Mouse (Mus musculus): ENCODE results near the gene Thumpd2. TPM values are rescaled to one million over a fixed set of nuclear protein-coding genes. Genes with fewer than 3 reads are reported as not detected.

The Thumpd2 gene
- polyA plus RNA-seq, 1 experiment from 2014 or later, result 15.8 TPM

DNA sequence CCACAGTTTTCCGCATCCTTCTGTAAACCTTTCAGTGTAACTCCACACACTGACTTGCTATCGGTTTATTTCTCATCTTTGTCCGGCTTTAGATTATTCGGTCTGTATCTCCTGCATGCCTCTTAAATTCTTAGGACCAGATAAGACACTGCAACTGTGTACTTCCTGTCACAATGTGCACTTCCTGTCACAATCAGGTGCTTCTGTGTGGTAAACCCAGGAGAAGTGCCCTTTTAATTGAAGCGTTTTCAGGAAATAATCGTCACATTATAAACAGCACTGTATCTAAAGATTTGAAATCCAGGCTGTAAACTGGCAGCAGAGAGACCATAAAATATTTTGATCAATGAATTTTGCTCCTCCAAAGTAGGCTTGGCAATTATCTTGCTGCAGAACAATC, 19.8 kb downstream of the Thumpd2 start:
- Histone ChIP-seq H3K36me3 (ENCODE audit: control insufficient read depth, insufficient read depth, low read length) (0 out of 2 replicates have a peak, but pooled peaks cover 5% of the 10 kb centered on the region), H3K27me3 (replicated peaks; ENCODE audit: control insufficient read depth, insufficient read depth, low read length) (no peaks in the 10 kb centered on the region), H3K9ac (ENCODE audit: low read depth, low read length) (no peak overlapping the region), H3K4me1 (replicated peaks; ENCODE audit: control insufficient read depth, insufficient read depth, low read length) (peaks cover 4% of the 10 kb centered on the region), H3K27ac (ENCODE audit: low read depth, low read length) (no peak overlapping the region), H3K4me3 (ENCODE audit: low read depth, low read length) (no peak overlapping the region), H3K9me3 (ENCODE audit: control insufficient read depth, low read length) (no peaks in the 10 kb centered on the region), H3K4me2 (no peak overlapping the region)
- DNase-seq (ENCODE audit: low spot score) (no peak), ATAC-seq (replicated peaks; ENCODE audit: low FRiP score) (no peak)
- WGBS, result 82% methylated on average over 6 of the region's 6 CpGs

DNA sequence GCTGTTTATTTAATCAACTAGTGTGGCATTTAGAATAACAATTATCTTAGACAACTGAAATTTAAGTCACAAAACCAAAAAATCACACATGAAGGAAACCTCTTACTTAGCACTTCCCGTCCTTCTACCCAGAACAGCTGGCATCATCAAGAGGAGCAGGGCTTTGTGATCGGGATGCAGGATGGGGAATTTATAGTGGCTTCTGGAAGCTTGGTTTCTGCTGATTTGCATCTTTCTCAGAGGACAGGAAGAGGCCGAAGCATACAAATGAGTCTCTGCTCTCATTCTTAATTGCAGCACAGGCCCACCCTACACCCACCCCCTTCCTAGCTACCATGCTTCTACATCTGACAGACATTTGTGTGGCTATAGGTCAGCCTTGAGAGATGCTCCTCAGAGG, 20.5 kb downstream of the Thumpd2 start:
- H3K4me3 ChIP-seq (ENCODE audit: low read depth, low read length), result no peak overlapping the region
- no peaks in the 10 kb centered on the region for H3K27me3 ChIP-seq (replicated peaks; ENCODE audit: control insufficient read depth, insufficient read depth, low read length)
- H3K9me3 ChIP-seq (ENCODE audit: control insufficient read depth, low read length), result no peaks in the 10 kb centered on the region
- DNase-seq (ENCODE audit: low spot score), result no peak
- H3K4me1 ChIP-seq (replicated peaks; ENCODE audit: control insufficient read depth, insufficient read depth, low read length), result peaks cover 4% of the 10 kb centered on the region
- no peak for ATAC-seq (replicated peaks; ENCODE audit: low FRiP score)
- no peak overlapping the region for H3K4me2 ChIP-seq
- 0 out of 2 replicates have a peak, but pooled peaks cover 7% of the 10 kb centered on the region for H3K36me3 ChIP-seq (ENCODE audit: control insufficient read depth, insufficient read depth, low read length)
- WGBS, result 90% methylated on average over 3 of the region's 3 CpGs
- H3K27ac ChIP-seq (ENCODE audit: low read depth, low read length), result no peak overlapping the region
- H3K9ac ChIP-seq (ENCODE audit: low read depth, low read length), result no peak overlapping the region

- ATAC-seq (replicated peaks; ENCODE audit: low FRiP score) (peak; percentile 73), DNase-seq (ENCODE audit: low spot score) (no peak)
- Histone ChIP-seq H3K4me1 (replicated peaks; ENCODE audit: control insufficient read depth, insufficient read depth, low read length) (peaks cover 8% of the 10 kb centered on the region), H3K27ac (ENCODE audit: low read depth, low read length) (no peak overlapping the region), H3K4me3 (ENCODE audit: low read depth, low read length) (no peak overlapping the region), H3K27me3 (replicated peaks; ENCODE audit: control insufficient read depth, insufficient read depth, low read length) (no peaks in the 10 kb centered on the region), H3K9me3 (ENCODE audit: control insufficient read depth, low read length) (no peaks in the 10 kb centered on the region), H3K9ac (ENCODE audit: low read depth, low read length) (no peak overlapping the region), H3K36me3 (ENCODE audit: control insufficient read depth, insufficient read depth, low read length) (peaks cover 16% of the 10 kb centered on the region; the same call in 1 of the 2 replicates), H3K4me2 (no peak overlapping the region)
- WGBS, result 41% methylated on average over 2 of the region's 2 CpGs
These were observed 23.2 kb downstream of the Thumpd2 start for GRCm38 (mm10) chr17:81041662-81042061.

DNA sequence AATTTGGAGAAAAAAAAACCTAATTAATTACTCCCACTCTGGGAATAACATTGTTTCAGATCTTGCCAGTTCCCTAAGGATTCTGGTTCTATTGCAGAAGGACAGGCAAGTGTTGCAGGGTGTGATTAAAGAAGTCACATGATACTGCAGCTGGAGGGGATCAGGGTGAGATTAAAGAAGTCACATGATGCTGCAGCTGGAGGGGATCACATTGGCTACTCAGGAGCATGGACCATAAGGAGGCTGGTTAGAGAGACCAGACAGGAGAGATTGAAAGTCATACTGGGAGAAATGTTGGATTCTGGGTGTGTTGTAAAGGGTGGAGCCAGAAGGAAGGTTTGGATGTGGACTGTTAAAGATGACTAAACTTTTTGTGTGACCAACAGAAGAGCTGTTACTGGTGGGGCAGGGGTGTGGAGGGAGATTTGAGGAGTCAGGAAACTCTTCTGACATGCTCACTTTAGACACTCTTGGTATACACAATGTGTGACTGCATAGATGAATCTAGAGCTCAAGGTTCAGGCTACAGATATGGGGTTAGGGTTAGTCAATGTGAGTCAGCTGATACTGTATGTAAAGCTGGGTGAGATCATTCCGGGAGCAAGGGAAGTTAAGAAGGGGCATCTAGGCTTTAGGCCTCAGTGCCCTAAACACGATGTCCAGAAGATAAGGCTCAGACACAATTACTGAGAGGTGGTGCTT, 26.0 kb downstream of the Thumpd2 start:
- Histone ChIP-seq H3K27me3 (replicated peaks; ENCODE audit: control insufficient read depth, insufficient read depth, low read length) (no peaks in the 10 kb centered on the region), H3K36me3 (ENCODE audit: control insufficient read depth, insufficient read depth, low read length) (peaks cover 17% of the 10 kb centered on the region; the same call in 1 of the 2 replicates), H3K4me2 (no peak overlapping the region), H3K9me3 (ENCODE audit: control insufficient read depth, low read length) (no peaks in the 10 kb centered on the region), H3K9ac (ENCODE audit: low read depth, low read length) (no peak overlapping the region), H3K4me1 (replicated peaks; ENCODE audit: control insufficient read depth, insufficient read depth, low read length) (peaks cover 8% of the 10 kb centered on the region), H3K27ac (ENCODE audit: low read depth, low read length) (no peak overlapping the region), H3K4me3 (ENCODE audit: low read depth, low read length) (no peak overlapping the region)
- 67% methylated on average over 2 of the region's 2 CpGs for WGBS
- no peak for DNase-seq (ENCODE audit: low spot score)
- peak; percentile 81 for ATAC-seq (replicated peaks; ENCODE audit: low FRiP score)

- H3K4me1 ChIP-seq (replicated peaks; ENCODE audit: control insufficient read depth, insufficient read depth, low read length), result peaks cover 26% of the 10 kb centered on the region
- H3K27me3 ChIP-seq (replicated peaks; ENCODE audit: control insufficient read depth, insufficient read depth, low read length), result no peaks in the 10 kb centered on the region
- H3K9ac ChIP-seq (ENCODE audit: low read depth, low read length), result no peak overlapping the region
- H3K4me2 ChIP-seq, result no peak overlapping the region
- DNase-seq (ENCODE audit: low spot score) (no peak), ATAC-seq (replicated peaks; ENCODE audit: low FRiP score) (no peak)
- H3K27ac ChIP-seq (ENCODE audit: low read depth, low read length), result no peak overlapping the region
- H3K9me3 ChIP-seq (ENCODE audit: control insufficient read depth, low read length), result no peaks in the 10 kb centered on the region
- no peak overlapping the region for H3K4me3 ChIP-seq (ENCODE audit: low read depth, low read length)
- peaks cover 14% of the 10 kb centered on the region; the same call in 1 of the 2 replicates for H3K36me3 ChIP-seq (ENCODE audit: control insufficient read depth, insufficient read depth, low read length)
- 76% methylated on average over 5 of the region's 5 CpGs for WGBS
These were observed 29.5 kb downstream of the Thumpd2 start for GRCm38 (mm10) chr17:81035354-81035753.

- H3K4me3 ChIP-seq (ENCODE audit: low read depth, low read length), result no peak overlapping the region
- 38% methylated on average over 2 of the region's 2 CpGs for WGBS
- no peaks in the 10 kb centered on the region for H3K9me3 ChIP-seq (ENCODE audit: control insufficient read depth, low read length)
- peaks cover 22% of the 10 kb centered on the region for H3K4me1 ChIP-seq (replicated peaks; ENCODE audit: control insufficient read depth, insufficient read depth, low read length)
- H3K27me3 ChIP-seq (replicated peaks; ENCODE audit: control insufficient read depth, insufficient read depth, low read length), result no peaks in the 10 kb centered on the region
- H3K36me3 ChIP-seq (ENCODE audit: control insufficient read depth, insufficient read depth, low read length), result peaks cover 10% of the 10 kb centered on the region; the same call in 1 of the 2 replicates
- peak overlapping the region; percentile 21; the same call in 1 of the 2 replicates for H3K27ac ChIP-seq (ENCODE audit: low read depth, low read length)
- H3K4me2 ChIP-seq, result no peak overlapping the region
- ATAC-seq (replicated peaks; ENCODE audit: low FRiP score), result 0 out of 2 replicates have a peak, but pooled peaks have one; percentile 25
- no peak for DNase-seq (ENCODE audit: low spot score)
- H3K9ac ChIP-seq (ENCODE audit: low read depth, low read length), result no peak overlapping the region
These were observed 31.9 kb downstream of the Thumpd2 start for GRCm38 (mm10) chr17:81032957-81033356.

DNA sequence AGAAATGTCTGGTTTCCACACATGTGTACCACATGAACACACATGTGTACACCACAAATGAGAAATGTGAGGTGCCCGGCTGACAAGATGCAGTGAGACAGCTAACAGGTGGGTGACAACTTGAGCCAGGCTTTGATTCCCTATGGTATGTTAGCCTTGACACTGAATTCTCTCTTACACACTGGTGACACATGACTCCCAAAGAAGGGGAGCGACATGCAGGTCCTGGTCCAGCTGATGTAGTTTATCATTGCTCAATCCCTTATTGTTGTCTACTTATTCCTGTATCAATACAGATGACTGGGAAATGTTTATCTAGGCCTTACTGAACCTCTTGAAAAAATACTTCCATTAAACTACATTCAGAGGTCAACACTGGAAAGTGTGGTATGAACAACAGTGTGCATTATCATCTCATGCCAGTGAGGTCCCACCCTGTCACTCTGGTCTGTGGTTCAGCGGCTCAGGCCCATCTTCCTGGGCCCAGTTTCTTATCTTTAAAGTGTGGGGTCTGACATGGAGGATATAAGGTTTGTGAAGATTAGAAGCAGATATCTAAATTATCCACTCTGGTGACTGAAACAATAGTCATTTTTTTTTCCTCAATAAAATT, 32.9 kb downstream of the Thumpd2 start:
- no peaks in the 10 kb centered on the region for H3K27me3 ChIP-seq (replicated peaks; ENCODE audit: control insufficient read depth, insufficient read depth, low read length)
- no peak overlapping the region for H3K4me3 ChIP-seq (ENCODE audit: low read depth, low read length)
- peaks cover 22% of the 10 kb centered on the region for H3K4me1 ChIP-seq (replicated peaks; ENCODE audit: control insufficient read depth, insufficient read depth, low read length)
- H3K36me3 ChIP-seq (ENCODE audit: control insufficient read depth, insufficient read depth, low read length), result peaks cover 11% of the 10 kb centered on the region; the same call in 1 of the 2 replicates
- H3K9ac ChIP-seq (ENCODE audit: low read depth, low read length), result no peak overlapping the region
- H3K27ac ChIP-seq (ENCODE audit: low read depth, low read length), result peak overlapping the region; percentile 78
- no peaks in the 10 kb centered on the region for H3K9me3 ChIP-seq (ENCODE audit: control insufficient read depth, low read length)
- peak; percentile 98 for ATAC-seq (replicated peaks; ENCODE audit: low FRiP score)
- no peak for DNase-seq (ENCODE audit: low spot score)
- H3K4me2 ChIP-seq, result 0 out of 2 replicates have a peak overlapping the region, but pooled peaks have one; percentile 1
- WGBS, result 56% methylated on average over 3 of the region's 3 CpGs

DNA sequence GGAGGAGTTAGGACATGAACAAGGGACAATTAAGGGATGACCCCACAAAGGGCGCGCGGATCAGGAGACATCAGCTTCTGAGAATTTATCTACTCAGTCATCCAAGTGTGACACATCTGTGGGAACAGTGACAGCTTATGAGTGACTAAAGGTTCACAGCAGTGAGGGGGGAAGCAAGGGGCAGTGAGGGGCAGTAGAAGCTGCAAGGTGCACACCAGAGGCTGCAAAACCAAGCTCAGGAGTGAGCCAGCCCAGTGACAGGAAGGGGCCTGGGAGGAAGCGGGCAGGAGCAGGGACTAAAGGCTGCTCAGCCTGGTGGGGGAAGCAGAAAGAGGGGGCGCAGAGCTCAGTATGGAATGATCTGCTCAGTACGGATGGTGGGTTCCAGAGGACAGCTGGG, 37.6 kb downstream of the Thumpd2 start:
- Histone ChIP-seq H3K27ac (ENCODE audit: low read depth, low read length) (no peak overlapping the region), H3K4me3 (ENCODE audit: low read depth, low read length) (no peak overlapping the region), H3K4me1 (replicated peaks; ENCODE audit: control insufficient read depth, insufficient read depth, low read length) (peaks cover 11% of the 10 kb centered on the region), H3K36me3 (ENCODE audit: control insufficient read depth, insufficient read depth, low read length) (peaks cover 14% of the 10 kb centered on the region; the same call in 1 of the 2 replicates), H3K4me2 (no peak overlapping the region), H3K9me3 (ENCODE audit: control insufficient read depth, low read length) (no peaks in the 10 kb centered on the region), H3K9ac (ENCODE audit: low read depth, low read length) (no peak overlapping the region), H3K27me3 (replicated peaks; ENCODE audit: control insufficient read depth, insufficient read depth, low read length) (no peaks in the 10 kb centered on the region)
- DNase-seq (ENCODE audit: low spot score), result no peak
- 89% methylated on average over 6 of the region's 6 CpGs for WGBS
- no peak for ATAC-seq (replicated peaks; ENCODE audit: low FRiP score)
